Comparison of ENCODE assay signal across 9 mouse cellular contexts in genomic region chr2:53029716-53030431, GRCm38 (mm10).
DNase-seq lines count a peak whose midpoint lies in the region; ATAC-seq and TF ChIP-seq lines count a peak whose summit lies in the region.
"Had no signal": no experiment of that assay in that cellular context is flagged by ENCODE, and none has a peak within 500 bp of the region (broad histone marks: within the 10 kb centered on the region; RNA-seq: fewer than 3 reads in every experiment).

No protein-coding gene starts in this region.

- H3K9me3 ChIP-seq in hindbrain, postnatal 0 days (ENCODE audit: low read length) = no peaks in the 10 kb centered on the region
- H3K9me3 ChIP-seq in stomach, postnatal 0 days (ENCODE audit: control insufficient read depth, low read length) = no peaks in the 10 kb centered on the region

- H3K4me2 ChIP-seq in hindbrain, postnatal 0 days (ENCODE audit: low read depth, low read length) = no peak overlapping the region
- H3K4me2 ChIP-seq in stomach, postnatal 0 days (replicated peaks; ENCODE audit: low read depth) = no peak overlapping the region

- TF ChIP-seq CTCF in hindbrain, postnatal 0 days (IDR thresholded peaks at IDR 0.05; ENCODE audit: low read depth) = no peak
- peak; percentile 39 for TF ChIP-seq CTCF in stomach, postnatal 0 days (IDR thresholded peaks at IDR 0.05; ENCODE audit: low read depth)

- no peak overlapping the region for H3K9ac ChIP-seq in hindbrain, postnatal 0 days (replicated peaks; ENCODE audit: low read length)
- H3K9ac ChIP-seq in stomach, postnatal 0 days (ENCODE audit: low read length) = no peak overlapping the region

- peak; percentile 33 for DNase-seq in gastrocnemius, adult 18-20 months (ENCODE audit: low spot score)
- DNase-seq in gastrocnemius, postnatal 14 days = no peak
- DNase-seq in right cerebral cortex, postnatal 10 days (ENCODE audit: low spot score in 2 of 2) = peak; percentile 36 to 68
- no peak for DNase-seq in right cerebral cortex, postnatal 25 days
- DNase-seq in hindbrain, postnatal 0 days (ENCODE audit: low spot score) = peak; percentile 40
- DNase-seq in stomach, postnatal 0 days (ENCODE audit: low spot score) = no peak
- no peak for DNase-seq in ovary, adult 18-20 months (ENCODE audit: low spot score)

- no peaks in the 10 kb centered on the region for H3K36me3 ChIP-seq in hindbrain, postnatal 0 days (ENCODE audit: insufficient read depth, low read length)
- H3K36me3 ChIP-seq in stomach, postnatal 0 days (ENCODE audit: control insufficient read depth, insufficient read depth, low read length) = no peaks in the 10 kb centered on the region

- 0 out of 2 replicates have a peak overlapping the region, but pooled peaks have one; percentile 20 for H3K27ac ChIP-seq in hindbrain, postnatal 0 days
- H3K27ac ChIP-seq in stomach, postnatal 0 days (replicated peaks) = peak overlapping the region; percentile 14; the same call in 1 of the 2 replicates
- H3K27ac ChIP-seq: macrophage had no signal

- H3K4me1 ChIP-seq in hindbrain, postnatal 0 days (ENCODE audit: insufficient read depth, low read length) = 0 out of 2 replicates have a peak, but pooled peaks cover 9% of the 10 kb centered on the region
- no peaks in the 10 kb centered on the region for H3K4me1 ChIP-seq in stomach, postnatal 0 days (replicated peaks; ENCODE audit: control insufficient read depth, insufficient read depth)

- 49% methylated on average over 7 of the region's 7 CpGs for WGBS in hindbrain, postnatal 0 days
- WGBS in stomach, postnatal 0 days = 28% methylated on average over 7 of the region's 7 CpGs

- intact Hi-C loops in gastrocnemius, postnatal 14 days (cut with DNase I; ENCODE audit: low total_unique reads) = no loop called here

- H3K27me3 ChIP-seq in hindbrain, postnatal 0 days (ENCODE audit: insufficient read depth, low read length) = no peaks in the 10 kb centered on the region
- no peaks in the 10 kb centered on the region for H3K27me3 ChIP-seq in stomach, postnatal 0 days (ENCODE audit: control insufficient read depth, insufficient read depth, low read length)

- TF ChIP-seq EP300 in stomach, postnatal 0 days (optimal IDR thresholded peaks at IDR 0.05) = no peak

- no peak overlapping the region for H3K4me3 ChIP-seq in hindbrain, postnatal 0 days (ENCODE audit: low read length)
- no peak overlapping the region for H3K4me3 ChIP-seq in stomach, postnatal 0 days (ENCODE audit: low read depth, low read length)

- ATAC-seq in hindbrain, postnatal 0 days = no peak
- ATAC-seq in stomach, postnatal 0 days (ENCODE audit: low FRiP score, low TSS enrichment) = peak; percentile 64; the same call in 1 of the 2 replicates
- ATAC-seq in granulocyte monocyte progenitor cell, adult 5-6 weeks (replicated peaks; ENCODE audit: poor library complexity, severe bottlenecking) = no peak

Comparison
In these comparisons a context has a peak if more than half of its experiments do, and no peak if none do; other contexts are left out.
1. DNase-seq: peak in gastrocnemius, adult 18-20 months (single experiment), right cerebral cortex, postnatal 10 days (2 of 2) and hindbrain, postnatal 0 days (single experiment); none in gastrocnemius, postnatal 14 days (single experiment), right cerebral cortex, postnatal 25 days (single experiment), stomach, postnatal 0 days (single experiment) and ovary, adult 18-20 months (single experiment).